Mouse (Mus musculus): Measurements from ENCODE around the gene Tbl3.

- no peak for TF ChIP-seq POU5F1 (IDR thresholded peaks at IDR 0.05; ENCODE audit: borderline replicate concordance, low read length)
- no peak for TF ChIP-seq CTCF (conservative IDR thresholded peaks at IDR 0.05; ENCODE audit: low read length)
These were observed 18.0 kb downstream of the Tbl3 start, which contains the start of gene Syngr3 for GRCm38 (mm10) chr17:24689251-24690081.
